Mouse (Mus musculus) lung, embryonic 15.5 days (tissue): ENCODE results near the gene Cpn2. TPM values are rescaled to one million over a fixed set of nuclear protein-coding genes. Genes with fewer than 3 reads are reported as not detected.

Experiments
- polyA plus RNA-seq: library from polyadenylated mRNA; unstranded; fragments of >200 nt; fragmentation: Nextera tagmentation; extraction: Ambion mirVana; gene quantifications from 2 replicates; pipeline ENCODE4 v1.2.1, GENCODE M21; 2015

Gene Cpn2
- polyA plus RNA-seq, 1 experiment from 2014 or later: not detected

Other genes starting within 250 kb of the Cpn2 start
- 47.1 and 49.2 TPM in 2 replicates for gene Hes1, start 203.1 kb downstream of the Cpn2 start, polyA plus RNA-seq
- gene Lrrc15, start 15.8 kb upstream of the Cpn2 start, polyA plus RNA-seq: 0.29 and 0.34 TPM in 2 replicates
- 2.5 TPM in 2 replicates for gene Gp5, start 43.3 kb upstream of the Cpn2 start, polyA plus RNA-seq
- 12.4 and 13.5 TPM in 2 replicates for gene Atp13a3, start 138.5 kb upstream of the Cpn2 start, polyA plus RNA-seq